7 mouse cellular contexts compared by ENCODE assay signal in genomic region chr15:26895251-26895711, GRCm38 (mm10). TPM values are rescaled to one million over a fixed set of nuclear protein-coding genes. Genes with fewer than 3 reads are reported as not detected.
DNase-seq lines count a peak whose midpoint lies in the region; ATAC-seq lines count a peak whose summit lies in the region.

Gene Fbxl7, minus strand, starts transcription at chr15:26895580.

- peaks cover 25% of the 10 kb centered on the region for H3K4me1 ChIP-seq in embryonic facial prominence, embryonic 10.5 days
- H3K4me1 ChIP-seq in limb, embryonic 12.5 days (replicated peaks) = peaks cover 6% of the 10 kb centered on the region
- peaks cover 21% of the 10 kb centered on the region for H3K4me1 ChIP-seq in midbrain, embryonic 15.5 days
- H3K4me1 ChIP-seq in stomach, embryonic 15.5 days = no peaks in the 10 kb centered on the region

- peak; percentile 86 for ATAC-seq in limb, embryonic 12.5 days (ENCODE audit: insufficient number of reproducible peaks, insufficient read depth, low FRiP score, low TSS enrichment, low read depth)
- peak; percentile 93 for ATAC-seq in midbrain, embryonic 15.5 days (replicated peaks)
- peak; percentile 90 for ATAC-seq in stomach, embryonic 15.5 days (ENCODE audit: insufficient read depth, low FRiP score, low read depth)

- H3K4me3 ChIP-seq in embryonic facial prominence, embryonic 10.5 days = peak within 1 kb of the TSS; percentile 90
- peak within 1 kb of the TSS; percentile 78 for H3K4me3 ChIP-seq in limb, embryonic 12.5 days (replicated peaks)
- peak within 1 kb of the TSS; percentile 91 for H3K4me3 ChIP-seq in midbrain, embryonic 15.5 days
- peak within 1 kb of the TSS; percentile 73 for H3K4me3 ChIP-seq in stomach, embryonic 15.5 days (replicated peaks)

- H3K9ac ChIP-seq in limb, embryonic 12.5 days (replicated peaks) = peak within 1 kb of the TSS; percentile 91
- peak within 1 kb of the TSS; percentile 76 for H3K9ac ChIP-seq in midbrain, embryonic 15.5 days
- H3K9ac ChIP-seq in stomach, embryonic 15.5 days = peak within 1 kb of the TSS; percentile 76

- peak; percentile 39 for DNase-seq in brain, adult 2 months (ENCODE audit: low read depth, low spot score)
- peak; percentile 91 for DNase-seq in embryonic facial prominence, embryonic 10.5 days (ENCODE audit: low spot score)
- peak; percentile 99 for DNase-seq in heart, adult 11 months
- peak; percentile 76 for DNase-seq in kidney, adult 11 months

- peak within 1 kb of the TSS; percentile 73 for H3K4me2 ChIP-seq in limb, embryonic 12.5 days
- peak within 1 kb of the TSS; percentile 96 for H3K4me2 ChIP-seq in midbrain, embryonic 15.5 days
- H3K4me2 ChIP-seq in stomach, embryonic 15.5 days = peak within 1 kb of the TSS; percentile 79

- 0 out of 2 replicates have a peak, but pooled peaks cover 4% of the 10 kb centered on the region for H3K27me3 ChIP-seq in embryonic facial prominence, embryonic 10.5 days (replicated peaks; ENCODE audit: low read depth, poor library complexity, severe bottlenecking)
- H3K27me3 ChIP-seq in limb, embryonic 12.5 days = 0 out of 2 replicates have a peak, but pooled peaks cover 5% of the 10 kb centered on the region
- H3K27me3 ChIP-seq in midbrain, embryonic 15.5 days (replicated peaks) = no peaks in the 10 kb centered on the region
- no peaks in the 10 kb centered on the region for H3K27me3 ChIP-seq in stomach, embryonic 15.5 days (replicated peaks)

- no peaks in the 10 kb centered on the region for H3K9me3 ChIP-seq in embryonic facial prominence, embryonic 10.5 days
- H3K9me3 ChIP-seq in limb, embryonic 12.5 days = no peaks in the 10 kb centered on the region
- H3K9me3 ChIP-seq in midbrain, embryonic 15.5 days = no peaks in the 10 kb centered on the region
- no peaks in the 10 kb centered on the region for H3K9me3 ChIP-seq in stomach, embryonic 15.5 days

- WGBS in embryonic facial prominence, embryonic 10.5 days = 0% methylated on average over 58 of the region's 58 CpGs
- under 1% methylated on average over 58 of the region's 58 CpGs for WGBS in limb, embryonic 12.5 days
- WGBS in midbrain, embryonic 15.5 days = under 1% methylated on average over 48 of the region's 58 CpGs
- WGBS in stomach, embryonic 15.5 days = under 1% methylated on average over 53 of the region's 58 CpGs

- no peaks in the 10 kb centered on the region for H3K36me3 ChIP-seq in embryonic facial prominence, embryonic 10.5 days (replicated peaks)
- H3K36me3 ChIP-seq in limb, embryonic 12.5 days = no peaks in the 10 kb centered on the region
- H3K36me3 ChIP-seq in midbrain, embryonic 15.5 days (replicated peaks) = no peaks in the 10 kb centered on the region
- no peaks in the 10 kb centered on the region for H3K36me3 ChIP-seq in stomach, embryonic 15.5 days

- peak within 1 kb of the TSS; percentile 97 for H3K27ac ChIP-seq in embryonic facial prominence, embryonic 10.5 days (replicated peaks)
- H3K27ac ChIP-seq in limb, embryonic 12.5 days = peak within 1 kb of the TSS; percentile 96
- peak within 1 kb of the TSS; percentile 76 for H3K27ac ChIP-seq in midbrain, embryonic 15.5 days
- H3K27ac ChIP-seq in stomach, embryonic 15.5 days = peak within 1 kb of the TSS; percentile 93

RNA-seq across cellular contexts. Expression of gene Fbxl7, which starts in this region (rescaled TPM):
- polyA plus RNA-seq in embryonic facial prominence, embryonic 10.5 days (2016; fragmentation: Nextera tagmentation; extraction: Ambion mirVana) = 11.9 and 14.5 TPM in 2 replicates
- polyA plus RNA-seq in limb, embryonic 12.5 days (2016; fragmentation: Nextera tagmentation; extraction: Ambion mirVana) = 22.4 and 26.0 TPM in 2 replicates
- polyA plus RNA-seq in midbrain, embryonic 15.5 days (2015; fragmentation: Nextera tagmentation; extraction: Ambion mirVana) = 9.4 and 10.4 TPM in 2 replicates
- 14.4 and 16.8 TPM in 2 replicates for polyA plus RNA-seq in stomach, embryonic 15.5 days (2015; fragmentation: Nextera tagmentation; extraction: Ambion mirVana)

Comparison
In these comparisons a context has a peak if more than half of its experiments do, and no peak if none do; other contexts are left out.
1. Peak in every context shown above with its lines: DNase-seq, ATAC-seq, H3K4me3 ChIP-seq and H3K27ac ChIP-seq.
2. DNase-seq: peak in every context shown above with its lines; median percentile 99 in heart, adult 11 months; 91 in embryonic facial prominence, embryonic 10.5 days; 76 in kidney, adult 11 months; 39 in brain, adult 2 months.